Mouse (Mus musculus): ENCODE results near the gene Atp6v0a4. TPM values are rescaled to one million over a fixed set of nuclear protein-coding genes. Genes with fewer than 3 reads are reported as not detected.

Gene Atp6v0a4
- polyA plus RNA-seq (2015; fragmentation: Illumina TruSeq; extraction: RNeasy Lipid Tissue Mini Kit (QIAGEN cat#74804); ENCODE audit: insufficient read depth, low read depth, low replicate concordance), result 2.2 TPM

GRCm38 (mm10) chr6:38124207-38124835 is at the start of gene Atp6v0a4:
TSS of gene Atp6v0a4 (minus strand) at chr6:38124586.

GRCm38 (mm10) chr6:38109160-38109795 is 15.1 kb downstream of the Atp6v0a4 start, which contains the start of gene Tmem213:
TSS of gene Tmem213 (plus strand) at chr6:38109255.

GRCm38 (mm10) chr6:38046838-38047237 is 77.5 kb downstream of the Atp6v0a4 start, which contains the start of gene Svopl:
TSS of gene Svopl (minus strand) at chr6:38046996.

Other genes starting within 250 kb of the Atp6v0a4 start
- gene Svopl, start 77.6 kb downstream of the Atp6v0a4 start, polyA plus RNA-seq (2015; fragmentation: Illumina TruSeq; extraction: RNeasy Lipid Tissue Mini Kit (QIAGEN cat#74804); ENCODE audit: insufficient read depth, low read depth, low replicate concordance), result 0.65 TPM
- not detected for gene Tmem213, start 15.3 kb downstream of the Atp6v0a4 start, polyA plus RNA-seq (2015; fragmentation: Illumina TruSeq; extraction: RNeasy Lipid Tissue Mini Kit (QIAGEN cat#74804); ENCODE audit: insufficient read depth, low read depth, low replicate concordance)
- 0.57 TPM for gene D630045J12Rik, start 129.4 kb upstream of the Atp6v0a4 start, polyA plus RNA-seq (2015; fragmentation: Illumina TruSeq; extraction: RNeasy Lipid Tissue Mini Kit (QIAGEN cat#74804); ENCODE audit: insufficient read depth, low read depth, low replicate concordance)
- gene Zc3hav1l, start 174.7 kb upstream of the Atp6v0a4 start, polyA plus RNA-seq (2015; fragmentation: Illumina TruSeq; extraction: RNeasy Lipid Tissue Mini Kit (QIAGEN cat#74804); ENCODE audit: insufficient read depth, low read depth, low replicate concordance), result 1.0 TPM
- 6.6 TPM for gene Zc3hav1, start 230.0 kb upstream of the Atp6v0a4 start, polyA plus RNA-seq (2015; fragmentation: Illumina TruSeq; extraction: RNeasy Lipid Tissue Mini Kit (QIAGEN cat#74804); ENCODE audit: insufficient read depth, low read depth, low replicate concordance)

Data from pancreas, adult 10 weeks (tissue).